Mouse (Mus musculus): ENCODE measurements at regions not wholly inside any gene's neighbourhood (a gene's known extent, or its start where the extent isn't known, plus 50 kb on each side); places are given as distances from the start of the nearest gene placed in this dataset.

DNA sequence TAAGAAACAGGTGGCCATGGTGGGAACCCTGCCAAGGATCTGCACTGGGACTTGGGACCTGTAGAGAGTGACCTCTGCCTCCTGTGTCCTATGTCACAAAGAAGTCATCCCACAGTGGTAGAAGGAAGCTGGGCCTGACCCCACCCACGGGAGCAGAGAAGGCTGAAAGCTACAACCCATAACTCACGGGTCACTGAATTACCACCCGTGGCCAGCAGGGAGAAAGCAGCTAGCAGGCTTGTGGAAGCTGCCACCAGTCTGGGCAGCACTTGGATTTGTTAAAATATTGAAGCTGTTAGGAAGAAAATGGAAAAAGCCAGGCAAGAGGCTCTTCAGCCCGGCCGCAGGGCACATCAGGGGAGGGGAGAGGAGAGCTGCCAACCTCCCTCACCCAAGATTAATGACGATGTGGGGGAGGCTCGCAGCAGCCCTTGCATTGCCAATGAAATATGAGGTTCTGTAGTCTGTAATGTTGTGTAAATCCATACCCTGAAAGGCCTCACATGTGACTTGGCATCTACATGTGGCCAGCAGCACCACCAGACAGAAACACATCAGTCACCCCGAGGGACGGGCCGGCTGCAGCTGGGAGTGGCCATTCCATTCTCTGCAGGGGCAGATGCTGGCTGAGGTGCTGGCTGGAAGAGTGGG lies 94.5 kb downstream of the Olfm1 start:
- no peak for DNase-seq (ENCODE audit: extremely low spot score in 1 of 2, low spot score in 2 of 2)
- Histone ChIP-seq H3K4me3 (no peak overlapping the region), H3K27ac (no peak overlapping the region)
- peak; percentile 26; the same call in 1 of the 2 replicates for TF ChIP-seq CTCF (IDR thresholded peaks at IDR 0.05)
- intact Hi-C loops (cut with DNase I) = no loop called here

DNA sequence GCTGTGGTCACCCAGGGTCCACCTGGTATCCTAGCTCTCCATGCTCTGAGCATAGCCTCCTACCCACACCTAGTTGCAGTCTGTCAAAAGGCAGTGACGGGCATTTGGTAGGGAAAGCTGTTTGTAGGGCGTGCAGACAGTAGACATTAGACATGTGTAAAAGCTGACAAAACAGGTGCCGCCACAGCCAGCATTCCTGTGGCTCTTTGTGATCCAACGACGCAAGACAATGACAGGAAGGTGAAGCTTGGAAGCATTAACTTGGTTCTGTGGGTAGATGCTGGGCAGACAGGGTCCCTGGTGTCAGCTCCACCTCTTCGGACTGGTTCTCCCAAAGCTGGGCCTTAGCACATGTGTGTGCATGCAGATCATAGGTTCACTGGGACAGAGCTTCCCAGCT lies 96.5 kb downstream of the Olfm1 start:
- DNase-seq (ENCODE audit: extremely low spot score in 1 of 2, low spot score in 2 of 2) = no peak
- no peak for TF ChIP-seq CTCF (IDR thresholded peaks at IDR 0.05)
- no peak overlapping the region for H3K27ac ChIP-seq
- intact Hi-C loops (cut with DNase I) = no loop called here
- H3K4me3 ChIP-seq = no peak overlapping the region

DNA sequence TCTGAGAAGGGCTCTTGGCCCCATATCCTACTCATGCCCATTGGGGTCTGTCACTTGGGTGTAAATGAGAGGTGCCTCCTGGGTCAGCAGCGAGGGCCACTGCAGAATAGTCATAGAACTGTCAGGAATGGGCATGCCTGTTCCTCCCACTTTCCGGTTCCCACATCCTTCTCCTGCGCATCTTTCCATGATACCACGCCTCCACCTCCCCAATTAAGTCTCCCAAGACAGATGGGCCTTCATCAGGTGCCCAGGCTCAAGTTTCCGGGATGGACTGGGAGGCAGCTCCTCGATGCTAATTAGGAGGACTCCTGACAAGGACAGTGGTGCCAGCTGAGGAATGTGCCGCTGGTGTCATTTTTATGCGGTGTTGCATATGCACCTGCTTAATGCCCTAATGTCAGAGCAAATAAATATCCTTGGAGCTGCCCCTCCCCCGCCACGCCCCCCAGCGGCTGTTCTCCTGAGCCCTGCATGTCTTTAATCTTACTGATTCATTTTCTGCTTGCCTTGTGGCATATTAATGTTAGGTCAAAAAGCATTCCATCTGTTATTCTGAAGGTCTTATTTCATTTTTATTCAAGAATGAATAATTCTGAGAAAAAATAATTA lies 97.2 kb downstream of the Olfm1 start:
- peak; percentile 30 for TF ChIP-seq CTCF (IDR thresholded peaks at IDR 0.05)
- intact Hi-C loops (cut with DNase I) = no loop called here
- DNase-seq (ENCODE audit: extremely low spot score in 1 of 2, low spot score in 2 of 2) = no peak

GRCm38 (mm10) chr2:28294509-28294908 lies 101.7 kb downstream of the Olfm1 start:
- Histone ChIP-seq H3K4me3 (no peak overlapping the region), H3K27ac (peak overlapping the region; percentile 78)
- TF ChIP-seq CTCF (IDR thresholded peaks at IDR 0.05) = no peak
- intact Hi-C loops (cut with DNase I) = no loop called here
- no peak for DNase-seq (ENCODE audit: extremely low spot score in 1 of 2, low spot score in 2 of 2)

More for the DNA sequence above, 97.2 kb downstream of the Olfm1 start:
- no peak overlapping the region for H3K4me3 ChIP-seq
- no peak overlapping the region; the same call in 1 of the 2 replicates for H3K27ac ChIP-seq

- peak overlapping the region; percentile 78 for H3K27ac ChIP-seq
- DNase-seq (ENCODE audit: extremely low spot score in 1 of 2, low spot score in 2 of 2) = no peak
- H3K4me3 ChIP-seq = no peak overlapping the region
- intact Hi-C loops (cut with DNase I) = no loop called here
- TF ChIP-seq CTCF (IDR thresholded peaks at IDR 0.05) = no peak
These were observed 103.4 kb downstream of the Olfm1 start for GRCm38 (mm10) chr2:28296183-28296582.

DNA sequence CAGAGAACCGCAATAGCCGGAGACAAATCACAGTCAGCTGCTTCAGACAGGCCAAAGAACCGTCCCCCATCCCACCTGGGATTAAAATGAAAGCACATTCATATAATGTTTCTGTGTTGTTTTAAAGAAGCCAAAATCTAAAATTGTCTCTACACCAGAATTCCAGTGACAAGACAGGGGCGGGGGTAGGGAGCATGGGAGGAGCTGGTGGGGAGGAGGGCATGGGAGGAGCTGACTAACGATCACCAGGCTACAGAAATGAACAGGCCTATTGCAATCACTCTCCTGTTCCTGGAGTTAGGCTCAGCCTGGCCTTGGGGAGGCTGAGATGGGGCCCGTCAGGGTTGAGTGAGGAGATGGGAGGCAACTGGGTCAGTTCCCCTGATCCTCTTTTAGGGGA lies 105.9 kb downstream of the Olfm1 start:
- intact Hi-C loops (cut with DNase I) = no loop called here
- TF ChIP-seq CTCF (IDR thresholded peaks at IDR 0.05) = no peak
- DNase-seq (ENCODE audit: extremely low spot score in 1 of 2, low spot score in 2 of 2) = no peak
- Histone ChIP-seq H3K4me3 (no peak overlapping the region), H3K27ac (peak overlapping the region; percentile 83)

- intact Hi-C loops (cut with DNase I) = no loop called here
- Histone ChIP-seq H3K4me3 (no peak overlapping the region), H3K27ac (peak overlapping the region; percentile 83)
- DNase-seq (ENCODE audit: extremely low spot score in 1 of 2, low spot score in 2 of 2) = no peak
- no peak for TF ChIP-seq CTCF (IDR thresholded peaks at IDR 0.05)
These were observed 106.6 kb downstream of the Olfm1 start for GRCm38 (mm10) chr2:28299346-28299745.

- DNase-seq (ENCODE audit: extremely low spot score in 1 of 2, low spot score in 2 of 2) = no peak
- no peak for TF ChIP-seq CTCF (IDR thresholded peaks at IDR 0.05)
- intact Hi-C loops (cut with DNase I) = loop anchor here (5.0 kb wide), 4 partner anchors 44 to 234 kb away; no protein-coding TSS in a partner anchor
- no peak overlapping the region for H3K4me3 ChIP-seq
- H3K27ac ChIP-seq = peak overlapping the region; percentile 80
These were observed 108.5 kb downstream of the Olfm1 start for GRCm38 (mm10) chr2:28301313-28301712.

DNA sequence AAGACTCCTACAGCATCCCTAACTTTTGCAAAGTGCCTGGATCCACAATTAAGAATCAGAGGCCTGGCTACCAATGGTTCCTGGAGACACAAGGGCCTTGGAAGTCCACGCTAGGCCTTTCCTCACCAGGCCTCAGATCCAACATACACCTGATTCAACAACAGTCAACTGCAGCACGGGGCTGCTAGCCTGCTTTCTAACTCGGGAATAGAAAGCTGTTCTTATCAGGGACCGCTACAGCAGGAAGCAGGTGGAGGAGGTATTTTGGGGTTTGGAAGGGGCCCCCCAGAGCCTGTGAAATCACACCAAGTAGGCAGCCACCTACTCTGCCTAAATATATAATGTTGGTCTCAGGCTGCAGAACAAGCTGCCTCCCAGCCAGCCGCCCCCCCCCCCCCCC lies 111.1 kb downstream of the Olfm1 start:
- no peak for TF ChIP-seq CTCF (IDR thresholded peaks at IDR 0.05)
- Histone ChIP-seq H3K27ac (peak overlapping the region; percentile 83), H3K4me3 (no peak overlapping the region)
- intact Hi-C loops (cut with DNase I) = loop anchor here (1.0 to 5.0 kb wide), 7 partner anchors 32 to 237 kb away; no protein-coding TSS in a partner anchor
- peak; percentile 46 to 57 for DNase-seq (ENCODE audit: extremely low spot score in 1 of 2, low spot score in 2 of 2)

- DNase-seq (ENCODE audit: extremely low spot score in 1 of 2, low spot score in 2 of 2) = peak; percentile 35 to 46
- Histone ChIP-seq H3K4me3 (no peak overlapping the region), H3K27ac (peak overlapping the region; percentile 89)
- intact Hi-C loops (cut with DNase I) = loop anchor here (1.0 to 5.0 kb wide), 7 partner anchors 32 to 237 kb away; no protein-coding TSS in a partner anchor
- peak; percentile 74 for TF ChIP-seq CTCF (IDR thresholded peaks at IDR 0.05)
These were observed 111.9 kb downstream of the Olfm1 start for GRCm38 (mm10) chr2:28304712-28305111.

- no peak for DNase-seq (ENCODE audit: extremely low spot score in 1 of 2, low spot score in 2 of 2)
- intact Hi-C loops (cut with DNase I) = no loop called here
- H3K27ac ChIP-seq = no peak overlapping the region
- H3K4me3 ChIP-seq = no peak overlapping the region
- TF ChIP-seq CTCF (IDR thresholded peaks at IDR 0.05) = no peak
These were observed 116.3 kb downstream of the Olfm1 start for GRCm38 (mm10) chr2:28309122-28309521.

GRCm38 (mm10) chr2:28312212-28312611 lies 119.4 kb downstream of the Olfm1 start:
- peak; percentile 36 to 70 for DNase-seq (ENCODE audit: extremely low spot score in 1 of 2, low spot score in 2 of 2)
- Histone ChIP-seq H3K27ac (peak overlapping the region; percentile 76), H3K4me3 (no peak overlapping the region)
- intact Hi-C loops (cut with DNase I) = loop anchor here (1.0 to 2.0 kb wide), 2 partner anchors 57 to 101 kb away; no protein-coding TSS in a partner anchor
- TF ChIP-seq CTCF (IDR thresholded peaks at IDR 0.05) = no peak
